Mouse (Mus musculus): Measurements from ENCODE around the gene Flad1. TPM values are rescaled to one million over a fixed set of nuclear protein-coding genes. Genes with fewer than 3 reads are reported as not detected.

The Flad1 gene
- total RNA-seq, 2 experiments from 2014 or later = 9.7 to 10.8 TPM

DNA sequence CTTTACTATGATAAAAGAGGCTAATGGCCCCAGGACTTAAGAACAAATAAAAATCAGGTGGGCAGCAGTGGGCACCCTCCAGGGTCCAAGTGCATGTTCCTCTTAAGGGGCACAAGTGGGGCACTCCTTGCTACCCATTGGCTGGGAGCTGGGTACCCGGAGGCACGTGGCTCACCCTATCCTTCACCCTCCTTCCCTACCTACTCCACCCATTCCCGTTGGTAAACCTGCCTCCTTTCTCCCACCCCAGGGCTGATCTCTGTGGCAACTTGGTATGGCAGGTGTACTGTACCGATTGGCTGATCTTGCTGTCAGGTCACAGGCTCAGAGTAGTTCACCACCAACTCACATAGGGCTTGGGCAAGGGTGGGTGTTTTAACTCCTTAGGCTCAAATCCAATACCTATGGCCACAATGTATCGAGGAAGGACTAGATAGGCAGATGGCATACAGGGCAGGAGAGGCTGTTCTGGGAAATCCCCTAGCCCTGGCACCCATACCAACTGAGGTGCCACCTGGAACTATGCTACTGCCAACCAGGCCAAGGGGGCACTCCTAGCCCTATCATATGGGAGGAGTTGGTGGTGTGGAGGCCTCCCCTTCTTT is 27.9 kb downstream of the Flad1 start:
- ATAC-seq (ENCODE audit: poor library complexity, severe bottlenecking) = no peak

DNA sequence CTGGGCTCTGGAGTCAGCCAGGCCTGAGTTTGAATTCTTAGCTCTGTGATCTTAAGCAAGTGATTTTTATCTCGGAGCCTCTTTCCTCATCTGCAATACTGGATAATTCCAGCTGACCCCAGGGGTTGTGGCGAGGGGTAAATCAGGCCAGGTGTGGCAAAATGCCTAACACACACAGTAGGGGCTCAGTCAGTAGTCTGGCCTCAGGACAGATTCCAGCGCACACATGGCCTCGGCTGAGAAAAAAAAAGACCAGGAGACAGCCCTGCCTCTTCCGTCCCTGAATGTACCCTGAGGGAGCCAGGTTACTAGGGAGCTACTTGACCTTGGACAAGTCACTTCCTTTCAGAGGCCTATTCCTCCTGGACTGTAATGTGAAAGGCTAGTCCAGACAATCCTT is 28.7 kb downstream of the Flad1 start:
- no peak for ATAC-seq (ENCODE audit: poor library complexity, severe bottlenecking)

DNA sequence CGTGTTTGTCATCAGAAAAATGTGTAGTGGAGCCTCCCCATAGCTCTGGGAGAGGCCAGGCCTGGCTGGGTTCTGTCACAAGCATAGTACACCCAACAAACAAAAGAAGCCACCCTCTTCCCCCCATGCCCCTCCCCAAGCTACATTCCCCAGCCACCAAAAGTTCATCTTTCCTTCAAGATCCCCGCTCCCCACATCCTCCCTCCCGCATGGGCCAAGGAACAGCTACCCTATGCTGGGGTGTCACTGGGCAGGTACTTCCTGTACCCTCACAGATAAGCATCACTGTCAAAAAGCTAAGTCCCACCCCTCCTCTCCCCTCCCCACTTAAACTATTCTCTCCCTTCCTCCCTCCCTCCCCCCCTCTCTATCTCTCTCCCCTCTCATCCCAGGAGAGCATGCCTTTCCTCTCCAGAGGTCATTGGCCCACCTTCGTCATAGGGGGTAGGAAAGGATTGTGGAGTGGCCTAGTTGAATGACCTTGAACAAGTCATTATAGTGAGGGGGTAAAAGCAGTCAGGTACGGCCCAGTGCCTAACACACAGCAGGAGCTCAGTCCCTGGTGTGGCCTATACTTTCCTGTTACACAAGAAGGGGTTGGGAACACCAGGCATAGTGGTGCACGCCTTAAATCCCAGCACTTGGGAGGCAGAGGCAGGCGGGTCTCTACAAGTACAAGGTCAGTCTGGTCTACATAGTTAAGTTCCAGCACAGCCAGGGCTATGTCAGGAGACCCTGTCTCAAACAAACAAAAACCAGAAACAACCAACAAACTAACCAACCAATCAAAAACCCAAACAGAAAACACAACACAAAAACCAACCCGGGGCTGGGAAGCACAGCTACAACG is 29.4 kb downstream of the Flad1 start:
- no peak for ATAC-seq (ENCODE audit: poor library complexity, severe bottlenecking)

DNA sequence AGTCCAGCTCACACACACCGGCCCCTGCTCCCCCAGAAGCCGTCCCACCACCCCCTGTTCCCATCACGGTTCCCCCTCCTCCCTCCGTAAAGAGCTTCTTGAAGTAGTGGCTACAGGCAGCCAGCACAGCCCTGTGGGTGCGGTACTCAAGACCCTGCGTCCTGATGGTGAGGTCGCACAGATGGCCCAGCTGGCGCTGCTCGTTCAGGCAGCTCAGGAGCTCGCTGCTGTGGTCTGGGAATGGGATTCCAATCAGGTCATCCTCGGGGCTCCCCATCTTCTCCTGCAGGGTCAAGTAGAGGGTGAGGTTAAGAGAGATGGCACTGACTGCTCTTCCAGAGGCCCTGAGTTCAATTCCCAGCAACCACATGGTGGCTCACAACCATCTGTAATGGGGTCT is 30.4 kb downstream of the Flad1 start:
- ATAC-seq (ENCODE audit: poor library complexity, severe bottlenecking) = no peak

DNA sequence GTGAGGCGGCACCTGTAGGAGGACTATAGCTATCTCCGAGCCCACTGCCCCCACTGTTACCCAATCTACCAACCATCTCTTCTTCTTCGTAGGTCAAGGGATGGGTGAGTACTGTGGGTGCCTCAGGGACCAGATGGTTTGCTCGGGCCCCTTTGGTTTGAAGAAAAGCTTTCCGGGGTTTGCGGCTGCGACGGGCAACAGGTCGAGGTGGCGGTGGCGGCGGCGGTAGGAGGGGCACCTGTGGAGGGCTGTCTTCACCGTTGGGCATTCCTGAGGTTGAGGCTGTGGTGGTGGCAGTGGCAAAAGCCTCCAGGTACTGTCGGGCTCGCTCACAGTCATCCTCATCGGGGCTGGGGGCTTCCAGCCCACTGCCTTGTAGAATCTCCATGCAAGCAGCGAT is 31.0 kb downstream of the Flad1 start:
- no peak for ATAC-seq (ENCODE audit: poor library complexity, severe bottlenecking)

DNA sequence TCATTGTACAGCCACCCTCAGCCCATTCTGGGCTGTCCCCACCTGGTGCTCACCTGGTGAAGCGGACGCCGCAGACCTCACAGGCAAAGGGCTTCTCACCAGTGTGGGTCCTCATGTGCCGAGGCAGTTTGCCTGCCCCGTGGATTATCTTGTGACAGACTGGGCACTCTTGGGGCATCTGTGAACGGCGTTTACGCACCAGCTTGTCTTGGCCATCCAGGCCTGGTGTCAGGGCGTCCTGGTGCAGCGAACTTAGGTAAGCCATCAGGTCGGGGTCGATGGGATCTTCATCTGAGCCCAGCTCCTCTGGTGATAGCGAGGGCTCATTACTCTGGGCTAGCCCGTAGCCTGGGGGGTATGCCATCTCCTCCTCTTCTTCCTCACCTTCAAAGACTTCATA is 31.4 kb downstream of the Flad1 start:
- ATAC-seq (ENCODE audit: poor library complexity, severe bottlenecking) = no peak

DNA sequence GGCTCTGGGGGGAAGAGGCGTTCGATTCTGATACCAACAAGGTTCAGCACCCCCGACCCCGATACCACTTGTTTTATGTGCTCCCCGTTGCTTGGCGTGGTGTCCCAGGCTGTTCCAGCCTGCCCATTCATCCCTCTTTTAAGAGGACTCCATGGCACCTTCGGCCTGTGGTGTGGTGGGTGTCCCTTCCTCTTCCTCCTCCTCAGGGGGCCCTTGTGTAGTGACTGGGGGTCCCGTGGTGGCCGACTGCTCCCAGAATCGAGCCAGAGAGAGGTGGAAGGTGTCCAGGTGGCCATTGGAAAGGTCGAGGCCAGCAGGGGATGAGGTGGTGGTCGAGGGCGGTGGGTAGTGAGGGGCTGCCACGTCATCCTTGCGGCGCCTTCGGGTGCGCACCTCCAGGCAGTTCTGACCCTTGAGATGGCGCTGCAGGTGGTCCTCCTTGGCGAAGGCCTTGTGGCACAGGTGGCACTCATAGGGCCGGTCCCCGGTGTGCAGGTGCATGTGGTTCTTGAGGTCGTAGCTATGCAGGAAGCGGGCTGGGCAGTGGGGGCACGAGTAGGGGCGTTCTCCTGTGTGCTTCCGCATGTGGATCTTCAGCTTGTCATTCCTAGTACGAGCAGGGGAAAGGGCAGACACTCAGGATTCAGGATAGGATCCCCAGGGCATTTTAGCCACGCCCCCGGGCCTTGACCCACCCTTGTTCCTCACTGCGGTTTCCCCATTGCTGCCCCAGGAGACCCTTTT is 32.1 kb downstream of the Flad1 start:
- no peak for ATAC-seq (ENCODE audit: poor library complexity, severe bottlenecking)

DNA sequence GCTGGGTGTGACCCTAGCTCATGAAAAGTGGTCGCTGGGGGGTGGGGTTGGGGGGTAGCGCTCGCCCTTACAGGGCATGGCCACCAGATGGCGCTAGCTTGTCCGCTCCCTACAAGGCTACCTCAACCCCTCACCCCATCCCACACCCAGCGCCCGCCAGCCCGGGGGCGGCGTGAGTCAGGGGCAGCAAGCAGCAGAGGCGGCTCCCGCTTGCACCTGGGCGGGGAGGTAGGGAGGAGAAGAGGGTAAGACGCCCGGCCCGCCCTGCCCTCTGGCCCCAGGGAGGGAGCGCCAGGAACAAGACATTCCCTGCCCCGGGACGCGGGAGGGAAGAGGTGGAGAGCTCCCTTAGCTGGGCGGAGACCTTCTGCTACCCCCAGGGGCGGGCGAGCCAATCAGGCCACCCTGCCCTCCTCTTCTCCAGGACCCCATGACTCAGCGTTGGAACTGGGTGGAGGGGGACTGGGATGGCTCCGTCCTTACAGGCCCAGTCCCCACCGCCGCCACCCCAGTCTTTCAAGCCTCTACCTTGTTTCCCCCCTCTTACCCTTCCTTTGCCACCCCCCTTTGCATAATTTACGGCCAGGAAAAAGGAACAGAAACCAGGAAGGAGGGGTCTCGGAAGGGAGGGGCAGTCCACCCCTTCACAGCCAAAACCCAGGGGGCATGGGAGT is 33.1 kb downstream of the Flad1 start:
- ATAC-seq (ENCODE audit: poor library complexity, severe bottlenecking) = peak; percentile 70

DNA sequence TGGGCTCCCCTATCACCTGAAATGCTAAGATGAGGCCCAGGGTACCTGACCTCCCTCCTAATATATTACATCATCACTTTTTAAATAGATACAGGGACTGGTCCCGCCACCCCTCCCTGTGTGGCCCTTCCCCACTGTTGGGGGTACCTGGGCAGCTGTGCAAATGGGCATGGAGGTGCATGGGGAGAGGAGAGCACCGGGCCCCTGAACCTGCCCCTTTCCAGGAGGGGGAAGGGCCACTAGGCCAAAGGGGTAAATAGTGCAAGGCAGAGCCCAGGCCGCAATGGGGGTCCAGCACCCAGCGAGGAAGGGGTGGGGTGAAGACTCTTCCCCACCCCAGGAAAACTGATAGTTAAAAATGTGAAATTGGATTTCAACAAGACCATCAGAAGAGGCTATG is 33.8 kb downstream of the Flad1 start:
- ATAC-seq (ENCODE audit: poor library complexity, severe bottlenecking) = no peak

DNA sequence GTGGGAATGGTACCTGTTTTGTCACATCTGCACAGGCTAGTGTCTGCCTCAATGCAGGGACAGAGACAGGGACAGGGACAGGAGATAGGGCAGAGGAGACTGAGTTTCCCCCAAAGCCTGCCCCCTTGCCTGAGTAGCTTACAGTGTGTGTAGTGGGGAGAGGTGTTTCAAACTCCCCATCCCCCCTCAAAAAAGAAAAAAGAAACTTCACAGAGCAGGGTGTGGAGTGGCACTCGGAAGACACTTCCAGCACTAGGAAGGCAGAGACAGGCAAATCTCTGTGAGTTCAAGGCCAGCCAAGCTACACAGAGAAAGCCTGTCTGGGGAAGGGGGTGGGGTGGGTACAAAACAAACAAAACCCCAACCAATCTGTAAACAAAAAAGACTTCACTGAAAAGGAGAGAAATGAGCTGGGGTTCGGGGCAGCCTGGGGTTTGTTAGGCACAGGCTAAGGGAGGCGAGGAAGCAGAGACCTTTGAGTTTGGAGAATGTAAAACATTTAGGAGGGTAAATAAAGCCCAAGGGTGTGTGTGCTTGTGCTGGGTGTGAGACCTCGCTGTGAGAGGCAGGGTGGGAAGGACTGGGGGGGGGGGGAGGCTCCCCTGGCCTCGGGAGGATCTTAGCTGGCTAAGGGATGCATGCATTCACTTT is 38.0 kb downstream of the Flad1 start:
- ATAC-seq (ENCODE audit: poor library complexity, severe bottlenecking) = no peak

DNA sequence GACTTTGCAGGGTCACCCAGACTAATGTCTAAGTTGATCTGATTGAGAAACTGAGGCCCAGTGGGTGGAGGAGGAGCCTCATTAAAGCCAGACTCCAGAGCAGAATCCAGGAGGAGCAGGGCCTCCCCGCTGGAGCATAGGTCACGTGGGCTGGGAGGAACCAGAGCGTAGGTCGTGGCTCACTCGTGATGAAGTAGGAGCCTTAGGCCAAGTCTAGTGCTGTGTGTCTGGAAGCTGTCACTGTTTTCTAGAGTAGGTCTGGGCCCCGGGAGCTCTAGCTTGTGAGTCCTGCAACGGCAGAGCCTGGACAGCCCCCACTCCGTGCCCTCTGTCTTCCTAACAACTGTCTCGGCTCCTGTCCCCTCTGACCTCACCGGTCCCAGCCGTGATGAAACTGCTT is 44.3 kb downstream of the Flad1 start:
- ATAC-seq (ENCODE audit: poor library complexity, severe bottlenecking) = no peak

DNA sequence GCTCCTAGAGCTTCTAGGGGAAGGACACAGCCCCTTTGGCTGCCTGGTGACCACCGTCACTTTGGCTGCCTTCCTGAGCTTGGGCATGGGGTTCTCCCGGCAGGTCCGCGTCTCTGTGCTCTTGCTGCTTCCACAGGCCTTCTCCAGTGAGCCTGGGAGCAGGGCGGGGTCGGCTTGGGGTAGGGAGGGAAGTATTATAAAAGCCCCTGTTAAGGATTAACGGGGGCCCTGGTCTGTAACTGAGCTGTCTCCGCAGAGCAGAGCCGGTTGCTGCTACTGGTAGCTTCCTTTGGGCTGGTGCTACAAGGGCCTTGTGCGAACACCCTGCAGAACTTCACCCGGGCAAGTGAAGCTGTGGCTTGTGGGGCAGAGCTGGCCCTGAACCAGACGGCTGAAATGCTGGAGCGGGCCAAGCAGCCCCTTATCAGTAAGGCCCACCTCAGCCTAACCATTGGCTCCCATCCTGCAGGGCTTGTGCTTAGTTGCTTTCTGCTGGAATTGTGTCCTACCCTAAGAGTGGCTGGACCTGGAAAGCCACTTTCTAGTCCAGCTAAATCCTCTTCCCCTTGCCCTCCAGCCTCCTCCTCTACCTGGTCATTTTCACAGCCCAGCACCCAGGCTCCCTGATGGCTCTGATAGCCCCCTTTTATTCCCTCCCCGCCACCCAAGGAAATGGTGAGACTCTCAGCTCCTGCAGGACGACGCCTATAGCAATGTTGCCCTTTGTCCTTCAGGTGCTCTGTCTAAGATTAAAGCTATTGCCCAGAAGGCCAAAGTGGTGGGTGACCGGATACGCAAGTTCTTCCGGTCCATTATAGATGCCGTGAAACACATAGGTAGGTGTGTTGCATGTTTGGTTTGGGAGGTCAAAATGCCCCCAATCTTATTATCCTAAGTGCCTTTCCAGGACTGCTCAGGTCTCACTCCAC is 45.9 kb downstream of the Flad1 start:
- ATAC-seq (ENCODE audit: poor library complexity, severe bottlenecking) = no peak

DNA sequence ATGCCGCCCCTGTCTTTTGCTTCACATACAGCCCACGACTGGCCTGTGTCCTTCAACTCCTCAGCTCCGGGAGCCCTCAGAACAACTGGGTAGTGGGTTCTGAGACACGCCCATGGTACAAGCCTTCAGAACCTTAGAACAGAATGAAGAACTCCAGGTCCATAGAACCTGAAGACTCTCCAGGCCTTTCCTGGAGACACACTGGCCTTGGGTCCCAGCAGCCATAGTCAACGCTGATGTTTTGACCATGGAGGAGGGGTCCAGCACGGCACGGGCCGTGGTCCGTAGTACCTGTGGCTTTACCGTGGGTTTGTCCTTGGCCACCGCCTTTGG is 46.6 kb downstream of the Flad1 start, which contains the start of gene Dcst1:
TSS of gene Dcst1 (minus strand) at position 101 of the 333 bp plus-strand sequence.
- no peak for ATAC-seq (ENCODE audit: poor library complexity, severe bottlenecking)

DNA sequence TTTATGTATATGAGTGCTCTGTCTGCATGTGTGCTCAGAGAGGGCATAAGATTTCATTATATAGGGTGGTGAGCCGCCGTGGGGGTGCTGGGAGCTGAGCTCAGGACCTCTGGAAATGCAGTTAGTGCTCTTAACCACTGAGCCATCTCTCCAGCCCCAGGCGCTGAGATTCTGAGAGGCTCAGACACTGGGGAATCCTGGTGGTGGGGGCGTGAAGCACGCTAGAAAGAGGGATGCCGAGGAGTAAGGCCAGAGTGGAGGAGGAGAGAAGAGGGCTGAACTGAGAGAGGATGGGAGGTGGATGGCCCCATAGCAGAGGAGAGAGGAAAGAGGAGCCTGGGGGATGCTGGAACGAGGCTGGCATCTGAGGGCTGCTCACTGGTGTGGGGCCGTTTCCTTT is 47.0 kb downstream of the Flad1 start:
- no peak for ATAC-seq (ENCODE audit: poor library complexity, severe bottlenecking)

DNA sequence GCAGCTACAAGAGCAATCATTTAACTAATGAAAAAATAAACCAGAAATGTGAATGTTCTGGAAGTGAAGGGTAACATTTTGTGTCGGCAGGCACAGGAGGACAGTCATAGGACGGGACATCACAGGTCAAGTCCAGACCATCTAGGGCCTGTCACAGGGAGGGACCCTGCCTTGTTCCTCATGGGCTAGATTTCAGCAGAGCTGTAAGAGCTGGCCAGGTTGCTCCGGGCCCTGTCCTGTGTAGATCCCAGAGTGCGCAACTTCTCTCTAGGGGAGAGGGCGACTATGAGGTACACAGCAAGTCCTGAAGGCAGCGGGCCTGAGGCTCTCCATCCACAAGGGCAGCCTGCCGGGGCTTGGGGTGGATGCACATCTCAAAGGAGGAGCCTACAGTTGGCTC is 50.0 kb downstream of the Flad1 start, which contains the start of gene Dcst2:
TSS of gene Dcst2 (plus strand) at position 301 of the 400 bp plus-strand sequence.
- no peak for ATAC-seq (ENCODE audit: poor library complexity, severe bottlenecking)

DNA sequence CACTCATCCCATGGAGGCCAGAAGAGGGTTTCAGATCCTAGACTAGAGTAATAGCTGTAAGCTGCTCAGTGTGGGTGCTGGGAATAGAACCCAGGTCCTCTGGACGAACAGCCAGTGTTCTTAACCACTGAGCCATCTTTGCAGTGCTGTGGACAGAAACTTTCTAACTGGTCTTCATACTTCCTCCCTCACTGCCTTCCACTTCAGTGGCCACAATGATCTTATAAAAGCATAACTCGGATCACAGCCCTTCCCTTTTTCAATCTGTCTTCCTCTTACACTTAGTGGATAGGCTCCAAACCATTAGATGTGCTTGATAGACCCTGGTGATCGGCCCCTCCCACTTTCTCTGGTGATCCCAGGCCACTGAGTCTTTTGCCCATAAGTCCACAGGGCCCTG is 51.4 kb downstream of the Flad1 start:
- peak; percentile 69 for ATAC-seq (ENCODE audit: poor library complexity, severe bottlenecking)

DNA sequence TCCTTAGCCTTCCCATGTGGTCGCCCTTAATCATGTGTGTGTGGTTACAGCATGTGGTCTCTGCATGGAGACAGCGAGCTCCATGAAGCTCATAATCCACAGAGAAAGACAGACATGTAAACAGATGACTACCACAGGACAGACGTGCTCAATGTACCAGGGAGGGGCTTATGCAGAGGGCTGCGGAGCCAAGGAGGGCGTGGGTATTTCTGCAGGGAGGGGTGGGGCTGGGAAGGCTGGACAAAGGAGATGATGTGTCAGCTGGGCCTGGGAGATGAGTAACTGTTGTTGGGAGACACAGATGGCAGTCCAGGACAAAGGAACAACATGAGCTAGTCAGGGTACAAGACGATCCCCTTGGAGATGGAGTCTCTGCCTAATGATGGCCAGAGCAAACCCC is 52.0 kb downstream of the Flad1 start:
- no peak for ATAC-seq (ENCODE audit: poor library complexity, severe bottlenecking)

DNA sequence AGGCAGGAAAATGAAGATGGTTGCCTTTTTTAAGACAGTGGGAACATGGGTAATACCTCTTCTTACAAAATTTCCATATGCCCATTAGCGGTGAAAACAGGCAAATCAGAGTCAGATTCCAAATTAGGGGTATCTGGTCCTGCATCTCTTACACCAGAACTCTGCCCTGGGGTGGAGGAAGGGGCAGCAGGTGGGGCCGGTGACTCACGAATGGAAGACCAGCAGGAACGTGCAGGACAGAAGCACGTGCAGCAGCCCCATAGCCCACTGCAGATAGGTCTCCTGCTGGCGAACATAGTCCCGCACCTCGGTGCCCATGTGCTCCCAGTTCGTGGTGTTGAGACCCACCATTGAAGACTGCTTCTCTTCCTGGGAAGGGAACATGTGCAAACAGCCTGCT is 55.6 kb downstream of the Flad1 start:
- ATAC-seq (ENCODE audit: poor library complexity, severe bottlenecking) = no peak

DNA sequence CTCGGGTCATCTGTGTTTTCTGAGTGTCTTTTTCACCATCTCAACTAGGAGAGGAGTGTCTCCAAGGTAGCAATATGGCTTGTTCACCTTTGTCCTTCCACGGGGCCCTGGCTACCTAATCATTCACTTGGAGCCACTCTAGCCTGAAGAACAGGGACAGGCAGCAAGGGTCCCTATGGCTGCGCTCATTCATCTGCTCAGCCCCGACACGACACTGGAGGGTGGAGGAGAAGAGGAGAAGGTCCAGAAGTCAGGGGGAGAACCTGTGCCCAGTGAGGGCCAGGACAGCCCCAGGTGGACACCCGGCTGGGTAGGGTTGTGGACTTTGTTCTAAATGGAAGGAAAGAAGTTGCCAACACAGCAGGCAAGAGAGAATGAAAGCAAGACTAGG is 56.2 kb downstream of the Flad1 start:
- no peak for ATAC-seq (ENCODE audit: poor library complexity, severe bottlenecking)

Data from megakaryocyte, adult 5-6 weeks (primary cell).